Mouse (Mus musculus): ENCODE measurements at regions not wholly inside any gene's neighbourhood (a gene's known extent, or its start where the extent isn't known, plus 50 kb on each side); places are given as distances from the start of the nearest gene placed in this dataset.

- H3K4me3 ChIP-seq (ENCODE audit: low read length) = no peak overlapping the region
- 82% methylated on average over 12 of the region's 12 CpGs for WGBS
- no peak for ATAC-seq (ENCODE audit: low FRiP score, low TSS enrichment)
- no peak overlapping the region for H3K9ac ChIP-seq (ENCODE audit: low read depth, low read length)
- H3K4me2 ChIP-seq (replicated peaks; ENCODE audit: low read depth, low read length) = no peak overlapping the region
- no peak overlapping the region for H3K27ac ChIP-seq (ENCODE audit: low read depth, low read length)
- H3K27me3 ChIP-seq (ENCODE audit: control insufficient read depth, insufficient read depth, low read length) = no peaks in the 10 kb centered on the region
- no peaks in the 10 kb centered on the region for H3K36me3 ChIP-seq (ENCODE audit: control insufficient read depth, insufficient read depth, low read length)
- H3K9me3 ChIP-seq (ENCODE audit: control insufficient read depth, low read length) = no peaks in the 10 kb centered on the region
- H3K4me1 ChIP-seq (ENCODE audit: control insufficient read depth, insufficient read depth, low read length) = no peaks in the 10 kb centered on the region
Measured at GRCm38 (mm10) chr1:13834860-13835840, 2258.0 kb downstream of the 4930444P10Rik start.

DNA sequence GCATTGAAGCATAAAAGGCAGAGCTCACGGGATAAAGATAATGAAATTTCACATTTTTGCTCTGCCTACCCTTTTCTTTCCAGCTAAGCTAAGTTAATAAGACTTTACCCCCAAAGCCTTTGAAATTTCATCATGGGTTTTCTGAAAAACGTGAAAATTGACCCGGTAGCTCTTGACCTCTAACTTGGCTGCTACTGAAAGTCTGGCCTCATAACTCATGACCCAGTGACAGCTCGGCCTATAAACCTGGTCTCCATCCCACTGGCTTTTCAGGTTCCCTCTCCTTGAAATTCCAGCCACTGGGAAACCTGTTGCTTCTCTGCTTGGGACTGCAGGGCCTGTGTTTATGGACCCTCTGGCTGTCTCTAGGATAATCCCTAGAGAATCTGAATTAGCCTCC is 2285.3 kb downstream of the 4930444P10Rik start:
- H3K9me3 ChIP-seq (ENCODE audit: control insufficient read depth, low read length) = no peaks in the 10 kb centered on the region
- H3K4me2 ChIP-seq (replicated peaks; ENCODE audit: low read depth, low read length) = no peak overlapping the region
- WGBS = 27% methylated on average over 4 of the region's 4 CpGs
- H3K36me3 ChIP-seq (ENCODE audit: control insufficient read depth, insufficient read depth, low read length) = no peaks in the 10 kb centered on the region
- no peak overlapping the region for H3K27ac ChIP-seq (ENCODE audit: low read depth, low read length)
- no peak overlapping the region for H3K9ac ChIP-seq (ENCODE audit: low read depth, low read length)
- no peaks in the 10 kb centered on the region for H3K4me1 ChIP-seq (ENCODE audit: control insufficient read depth, insufficient read depth, low read length)
- no peak overlapping the region for H3K4me3 ChIP-seq (ENCODE audit: low read length)
- H3K27me3 ChIP-seq (ENCODE audit: control insufficient read depth, insufficient read depth, low read length) = no peaks in the 10 kb centered on the region
- no peak for ATAC-seq (ENCODE audit: low FRiP score, low TSS enrichment)

- H3K9ac ChIP-seq (ENCODE audit: low read depth, low read length) = no peak overlapping the region
- H3K9me3 ChIP-seq (ENCODE audit: control insufficient read depth, low read length) = no peaks in the 10 kb centered on the region
- no peaks in the 10 kb centered on the region for H3K27me3 ChIP-seq (ENCODE audit: control insufficient read depth, insufficient read depth, low read length)
- no peak overlapping the region for H3K4me2 ChIP-seq (replicated peaks; ENCODE audit: low read depth, low read length)
- no peaks in the 10 kb centered on the region for H3K4me1 ChIP-seq (ENCODE audit: control insufficient read depth, insufficient read depth, low read length)
- H3K27ac ChIP-seq (ENCODE audit: low read depth, low read length) = no peak overlapping the region
- WGBS = 91% methylated on average over 1 of the region's 1 CpGs
- ATAC-seq (ENCODE audit: low FRiP score, low TSS enrichment) = no peak
- no peaks in the 10 kb centered on the region for H3K36me3 ChIP-seq (ENCODE audit: control insufficient read depth, insufficient read depth, low read length)
- H3K4me3 ChIP-seq (ENCODE audit: low read length) = no peak overlapping the region
Measured at GRCm38 (mm10) chr1:13800460-13800859, 2292.7 kb downstream of the 4930444P10Rik start.

- Histone ChIP-seq H3K27ac (ENCODE audit: low read depth, low read length) (no peak overlapping the region), H3K27me3 (ENCODE audit: control insufficient read depth, insufficient read depth, low read length) (no peaks in the 10 kb centered on the region), H3K9ac (ENCODE audit: low read depth, low read length) (no peak overlapping the region), H3K9me3 (ENCODE audit: control insufficient read depth, low read length) (no peaks in the 10 kb centered on the region), H3K4me1 (ENCODE audit: control insufficient read depth, insufficient read depth, low read length) (no peaks in the 10 kb centered on the region), H3K4me3 (ENCODE audit: low read length) (no peak overlapping the region), H3K36me3 (ENCODE audit: control insufficient read depth, insufficient read depth, low read length) (no peaks in the 10 kb centered on the region), H3K4me2 (replicated peaks; ENCODE audit: low read depth, low read length) (no peak overlapping the region)
- no peak for ATAC-seq (ENCODE audit: low FRiP score, low TSS enrichment)
- 63% methylated on average over 1 of the region's 1 CpGs for WGBS
Measured at GRCm38 (mm10) chr1:13798848-13799247, 2294.3 kb downstream of the 4930444P10Rik start.

- Histone ChIP-seq H3K9me3 (ENCODE audit: control insufficient read depth, low read length) (peaks cover 10% of the 10 kb centered on the region), H3K36me3 (ENCODE audit: control insufficient read depth, insufficient read depth, low read length) (no peaks in the 10 kb centered on the region)
- ATAC-seq (ENCODE audit: low FRiP score, low TSS enrichment) = no peak
Measured at GRCm38 (mm10) chr1:13795196-13795595, 2297.9 kb downstream of the 4930444P10Rik start.

DNA sequence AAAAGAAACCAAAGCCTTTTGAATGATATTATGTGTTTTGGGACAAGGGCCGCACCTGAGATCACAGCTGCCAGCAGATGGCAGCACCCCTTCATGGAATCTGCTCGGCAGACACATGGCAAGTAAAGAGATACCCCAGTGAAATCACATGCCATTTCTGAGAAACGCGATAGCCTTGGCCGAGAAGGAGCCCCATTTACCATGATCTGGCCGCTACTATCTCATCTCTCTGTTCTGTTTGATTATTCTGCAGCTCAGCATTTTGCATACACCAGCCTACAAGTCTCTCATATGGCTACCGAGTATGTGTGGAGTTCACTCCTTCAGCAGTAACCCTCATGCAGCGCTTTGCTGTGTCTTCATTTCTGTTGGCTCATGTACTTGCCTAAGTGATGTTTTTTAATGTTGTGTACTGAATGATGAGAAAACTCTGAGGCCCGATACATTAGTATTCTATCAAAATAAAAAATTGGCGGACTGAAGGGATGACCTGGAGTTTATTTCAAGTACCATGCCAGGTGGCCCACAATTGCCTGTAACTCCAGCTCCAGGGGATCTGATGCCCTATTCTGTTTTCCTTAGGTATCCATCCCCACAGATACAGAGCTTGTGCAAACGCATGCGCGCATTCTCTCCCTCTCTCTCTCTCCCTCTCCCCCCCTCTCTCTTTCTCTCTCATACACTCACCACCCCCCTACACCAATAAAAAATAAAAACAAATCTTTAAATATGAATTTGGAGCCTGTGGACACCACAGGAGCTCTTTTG is 2303.6 kb downstream of the 4930444P10Rik start:
- ATAC-seq (ENCODE audit: low FRiP score, low TSS enrichment) = peak; percentile 64; the same call in 1 of the 2 replicates
- Histone ChIP-seq H3K36me3 (ENCODE audit: control insufficient read depth, insufficient read depth, low read length) (no peaks in the 10 kb centered on the region), H3K4me1 (ENCODE audit: control insufficient read depth, insufficient read depth, low read length) (no peaks in the 10 kb centered on the region), H3K27ac (ENCODE audit: low read depth, low read length) (no peak overlapping the region), H3K4me2 (replicated peaks; ENCODE audit: low read depth, low read length) (peak overlapping the region; percentile 29; the same call in 1 of the 2 replicates), H3K9ac (ENCODE audit: low read depth, low read length) (no peak overlapping the region), H3K4me3 (ENCODE audit: low read length) (no peak overlapping the region), H3K9me3 (ENCODE audit: control insufficient read depth, low read length) (peaks cover 10% of the 10 kb centered on the region), H3K27me3 (ENCODE audit: control insufficient read depth, insufficient read depth, low read length) (no peaks in the 10 kb centered on the region)
- WGBS = 26% methylated on average over 13 of the region's 13 CpGs

More at GRCm38 (mm10) chr1:13795196-13795595, 2297.9 kb downstream of the 4930444P10Rik start:
- no peaks in the 10 kb centered on the region for H3K4me1 ChIP-seq (ENCODE audit: control insufficient read depth, insufficient read depth, low read length)
- no peak overlapping the region for H3K9ac ChIP-seq (ENCODE audit: low read depth, low read length)
- H3K4me2 ChIP-seq (replicated peaks; ENCODE audit: low read depth, low read length) = no peak overlapping the region
- no peaks in the 10 kb centered on the region for H3K27me3 ChIP-seq (ENCODE audit: control insufficient read depth, insufficient read depth, low read length)
- H3K4me3 ChIP-seq (ENCODE audit: low read length) = no peak overlapping the region
- no peak overlapping the region for H3K27ac ChIP-seq (ENCODE audit: low read depth, low read length)

GRCm38 (mm10) chr1:13787016-13787415 is 2306.1 kb downstream of the 4930444P10Rik start:
- Histone ChIP-seq H3K36me3 (ENCODE audit: control insufficient read depth, insufficient read depth, low read length) (no peaks in the 10 kb centered on the region), H3K4me1 (ENCODE audit: control insufficient read depth, insufficient read depth, low read length) (no peaks in the 10 kb centered on the region), H3K9me3 (ENCODE audit: control insufficient read depth, low read length) (peaks cover 8% of the 10 kb centered on the region), H3K4me2 (replicated peaks; ENCODE audit: low read depth, low read length) (no peak overlapping the region), H3K9ac (ENCODE audit: low read depth, low read length) (no peak overlapping the region), H3K4me3 (ENCODE audit: low read length) (no peak overlapping the region), H3K27ac (ENCODE audit: low read depth, low read length) (no peak overlapping the region), H3K27me3 (ENCODE audit: control insufficient read depth, insufficient read depth, low read length) (no peaks in the 10 kb centered on the region)
- ATAC-seq (ENCODE audit: low FRiP score, low TSS enrichment) = peak; percentile 89
- WGBS = 22% methylated on average over 2 of the region's 2 CpGs

GRCm38 (mm10) chr1:13784396-13784795 is 2308.7 kb downstream of the 4930444P10Rik start:
- Histone ChIP-seq H3K9ac (ENCODE audit: low read depth, low read length) (no peak overlapping the region), H3K27ac (ENCODE audit: low read depth, low read length) (no peak overlapping the region), H3K4me1 (ENCODE audit: control insufficient read depth, insufficient read depth, low read length) (no peaks in the 10 kb centered on the region), H3K27me3 (ENCODE audit: control insufficient read depth, insufficient read depth, low read length) (no peaks in the 10 kb centered on the region), H3K4me3 (ENCODE audit: low read length) (no peak overlapping the region), H3K4me2 (replicated peaks; ENCODE audit: low read depth, low read length) (no peak overlapping the region), H3K36me3 (ENCODE audit: control insufficient read depth, insufficient read depth, low read length) (no peaks in the 10 kb centered on the region), H3K9me3 (ENCODE audit: control insufficient read depth, low read length) (no peaks in the 10 kb centered on the region)
- no peak for ATAC-seq (ENCODE audit: low FRiP score, low TSS enrichment)
- WGBS = 9% methylated on average over 4 of the region's 4 CpGs

DNA sequence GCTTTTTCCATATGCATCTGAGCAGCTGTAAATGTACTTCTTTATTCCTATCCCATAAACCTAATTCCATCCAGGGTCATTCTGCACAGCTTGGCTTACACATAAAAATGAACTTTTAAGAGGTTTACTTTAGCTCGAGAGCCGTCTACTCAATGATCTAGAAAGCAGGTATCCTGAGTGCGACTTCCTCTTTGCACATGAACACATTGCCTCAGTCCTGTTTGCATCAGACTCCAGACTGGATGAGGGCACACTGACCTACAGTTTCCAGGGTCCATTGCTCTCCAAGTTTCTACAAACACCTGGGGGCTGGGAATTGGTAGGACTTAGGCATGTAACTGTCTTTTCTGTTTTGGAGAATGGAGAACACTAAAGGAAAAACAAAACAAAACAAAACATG is 2310.5 kb downstream of the 4930444P10Rik start:
- ATAC-seq (ENCODE audit: low FRiP score, low TSS enrichment) = no peak

More for the DNA sequence above, 2310.5 kb downstream of the 4930444P10Rik start:
- Histone ChIP-seq H3K36me3 (ENCODE audit: control insufficient read depth, insufficient read depth, low read length) (no peaks in the 10 kb centered on the region), H3K4me2 (replicated peaks; ENCODE audit: low read depth, low read length) (no peak overlapping the region), H3K4me3 (ENCODE audit: low read length) (no peak overlapping the region), H3K4me1 (ENCODE audit: control insufficient read depth, insufficient read depth, low read length) (no peaks in the 10 kb centered on the region), H3K27ac (ENCODE audit: low read depth, low read length) (no peak overlapping the region), H3K27me3 (ENCODE audit: control insufficient read depth, insufficient read depth, low read length) (no peaks in the 10 kb centered on the region), H3K9ac (ENCODE audit: low read depth, low read length) (no peak overlapping the region), H3K9me3 (ENCODE audit: control insufficient read depth, low read length) (no peaks in the 10 kb centered on the region)
- 53% methylated on average over 3 of the region's 3 CpGs for WGBS

All from kidney, embryonic 14.5 days (tissue).